Mouse (Mus musculus) embryo, embryonic 11 days (tissue): ENCODE measurements at regions not wholly inside any gene's neighbourhood (a gene's known extent, or its start where the extent isn't known, plus 50 kb on each side); places are given as distances from the start of the nearest gene placed in this dataset.

Source experiments
- DNase-seq: peaks from one replicate; pipeline ENCODE4 v3.0.0-alpha.2; 2015

- no peak for DNase-seq
These were observed 409.7 kb downstream of the Zfp704 start for GRCm38 (mm10) chr3:9200156-9200555.

- DNase-seq: no peak
These were observed 411.1 kb downstream of the Zfp704 start for GRCm38 (mm10) chr3:9198652-9199332.

- no peak for DNase-seq
These were observed 414.1 kb downstream of the Zfp704 start for GRCm38 (mm10) chr3:9195781-9196180.

- no peak for DNase-seq
These were observed 420.3 kb downstream of the Zfp704 start for GRCm38 (mm10) chr3:9189366-9190287.

GRCm38 (mm10) chr3:9186364-9187120 lies 423.3 kb downstream of the Zfp704 start:
- DNase-seq: no peak

GRCm38 (mm10) chr3:9181576-9181975 lies 428.3 kb downstream of the Zfp704 start:
- DNase-seq: no peak

- peak; percentile 42 for DNase-seq
These were observed 430.2 kb downstream of the Zfp704 start for GRCm38 (mm10) chr3:9179641-9180040.

- DNase-seq: no peak
These were observed 435.4 kb downstream of the Zfp704 start for GRCm38 (mm10) chr3:9174517-9174832.

GRCm38 (mm10) chr3:9173643-9174516 lies 436.0 kb downstream of the Zfp704 start:
- peak; percentile 34 for DNase-seq

- no peak for DNase-seq
These were observed 437.9 kb downstream of the Zfp704 start for GRCm38 (mm10) chr3:9171970-9172369.

GRCm38 (mm10) chr3:9168955-9169354 lies 440.9 kb downstream of the Zfp704 start:
- no peak for DNase-seq

- DNase-seq: peak; percentile 37
These were observed 450.8 kb downstream of the Zfp704 start for GRCm38 (mm10) chr3:9159073-9159472.

- no peak for DNase-seq
These were observed 455.7 kb downstream of the Zfp704 start for GRCm38 (mm10) chr3:9154172-9154571.

- no peak for DNase-seq
These were observed 456.2 kb downstream of the Zfp704 start for GRCm38 (mm10) chr3:9153690-9154089.

- DNase-seq: no peak
These were observed 457.6 kb downstream of the Zfp704 start for GRCm38 (mm10) chr3:9152256-9152655.

- DNase-seq: no peak
These were observed 458.3 kb downstream of the Zfp704 start for GRCm38 (mm10) chr3:9151590-9151989.

- no peak for DNase-seq
These were observed 461.3 kb downstream of the Zfp704 start for GRCm38 (mm10) chr3:9148605-9149004.

- DNase-seq: no peak
These were observed 463.4 kb downstream of the Zfp704 start for GRCm38 (mm10) chr3:9146481-9146880.

- DNase-seq: no peak
These were observed 464.3 kb downstream of the Zfp704 start for GRCm38 (mm10) chr3:9145612-9146011.

- no peak for DNase-seq
These were observed 468.0 kb downstream of the Zfp704 start for GRCm38 (mm10) chr3:9141836-9142235.

GRCm38 (mm10) chr3:9137131-9137874 lies 472.6 kb downstream of the Zfp704 start:
- DNase-seq: no peak

GRCm38 (mm10) chr3:9133991-9134390 lies 475.9 kb downstream of the Zfp704 start:
- DNase-seq: no peak
